Comparison of ENCODE assay signal across 15 mouse cellular contexts in genomic region chr12:73042406-73042805, GRCm38 (mm10). TPM values are rescaled to one million over a fixed set of nuclear protein-coding genes. Genes with fewer than 3 reads are reported as not detected.
DNase-seq lines count a peak whose midpoint lies in the region; ATAC-seq and TF ChIP-seq lines count a peak whose summit lies in the region.
"Had no signal": no experiment of that assay in that cellular context is flagged by ENCODE, and none has a peak within 500 bp of the region (broad histone marks: within the 10 kb centered on the region; RNA-seq: fewer than 3 reads in every experiment).

No protein-coding gene starts in this region.

- ATAC-seq in forebrain, postnatal 0 days: no peak
- no peak for ATAC-seq in forebrain, embryonic 14.5 days
- ATAC-seq in midbrain, embryonic 14.5 days (ENCODE audit: low FRiP score, low TSS enrichment): no peak
- no peak for ATAC-seq in embryonic facial prominence, embryonic 13.5 days (ENCODE audit: insufficient number of reproducible peaks, insufficient read depth, low FRiP score, low TSS enrichment, low read depth)
- ATAC-seq in limb, embryonic 14.5 days (ENCODE audit: low FRiP score, low read depth): no peak

- no peak overlapping the region for H3K9ac ChIP-seq in forebrain, postnatal 0 days
- H3K9ac ChIP-seq in forebrain, embryonic 14.5 days (ENCODE audit: low read length): no peak overlapping the region
- no peak overlapping the region for H3K9ac ChIP-seq in midbrain, embryonic 14.5 days (replicated peaks; ENCODE audit: low read length)
- H3K9ac ChIP-seq in embryonic facial prominence, embryonic 13.5 days: peak overlapping the region; percentile 74
- H3K9ac ChIP-seq in limb, embryonic 14.5 days (ENCODE audit: low read depth, low read length, severe bottlenecking): peak overlapping the region; percentile 90

- TF ChIP-seq CTCF in forebrain, postnatal 0 days (IDR thresholded peaks at IDR 0.05; ENCODE audit: low read depth): no peak

- 2% methylated on average over 5 of the region's 5 CpGs for WGBS in forebrain, postnatal 0 days
- WGBS in forebrain, embryonic 14.5 days: 2% methylated on average over 5 of the region's 5 CpGs
- 3% methylated on average over 5 of the region's 5 CpGs for WGBS in midbrain, embryonic 10.5 days
- 2% methylated on average over 5 of the region's 5 CpGs for WGBS in midbrain, embryonic 14.5 days
- WGBS in embryonic facial prominence, embryonic 13.5 days: 15% methylated on average over 5 of the region's 5 CpGs
- WGBS in limb, embryonic 14.5 days: 15% methylated on average over 5 of the region's 5 CpGs

- peak; percentile 64 for DNase-seq in forebrain, postnatal 0 days
- no peak for DNase-seq in forebrain, embryonic 14.5 days (ENCODE audit: low spot score)
- DNase-seq in midbrain, embryonic 10.5 days (ENCODE audit: low spot score): peak; percentile 31
- no peak for DNase-seq in midbrain, embryonic 14.5 days
- no peak for DNase-seq in limb, embryonic 14.5 days (ENCODE audit: low spot score)
- DNase-seq in thymus, postnatal 4 days: no peak
- no peak for DNase-seq in frontal cortex, postnatal 25 days (ENCODE audit: low spot score in 2 of 2)
- DNase-seq: adrenal gland, postnatal 10 days; cerebellum, postnatal 25 days; layer of hippocampus, adult 9-11 months; lung, adult 18-20 months had no signal

- no peak overlapping the region for H3K27ac ChIP-seq in forebrain, postnatal 0 days (ENCODE audit: low read depth, low read length)
- H3K27ac ChIP-seq in forebrain, embryonic 14.5 days (ENCODE audit: low read depth, low read length): no peak overlapping the region
- H3K27ac ChIP-seq in midbrain, embryonic 10.5 days (replicated peaks): no peak overlapping the region
- no peak overlapping the region for H3K27ac ChIP-seq in midbrain, embryonic 14.5 days (replicated peaks; ENCODE audit: low read depth, low read length)
- H3K27ac ChIP-seq in embryonic facial prominence, embryonic 13.5 days: no peak overlapping the region
- H3K27ac ChIP-seq in limb, embryonic 14.5 days (replicated peaks; ENCODE audit: low read depth, low read length): no peak overlapping the region

- H3K9me3 ChIP-seq in forebrain, postnatal 0 days (ENCODE audit: low read length): no peaks in the 10 kb centered on the region
- no peaks in the 10 kb centered on the region for H3K9me3 ChIP-seq in forebrain, embryonic 14.5 days (replicated peaks; ENCODE audit: control insufficient read depth, low read length)
- no peaks in the 10 kb centered on the region for H3K9me3 ChIP-seq in midbrain, embryonic 10.5 days (replicated peaks)
- H3K9me3 ChIP-seq in midbrain, embryonic 14.5 days (ENCODE audit: control insufficient read depth, low read length): no peaks in the 10 kb centered on the region
- H3K9me3 ChIP-seq in embryonic facial prominence, embryonic 13.5 days: no peaks in the 10 kb centered on the region
- no peaks in the 10 kb centered on the region for H3K9me3 ChIP-seq in limb, embryonic 14.5 days (ENCODE audit: control insufficient read depth, low read length)

- H3K4me1 ChIP-seq in forebrain, postnatal 0 days (ENCODE audit: insufficient read depth): no peaks in the 10 kb centered on the region
- H3K4me1 ChIP-seq in forebrain, embryonic 14.5 days (ENCODE audit: control insufficient read depth, insufficient read depth, low read length): no peaks in the 10 kb centered on the region
- peaks cover 50% of the 10 kb centered on the region for H3K4me1 ChIP-seq in midbrain, embryonic 10.5 days
- peaks cover 3% of the 10 kb centered on the region; the same call in 1 of the 2 replicates for H3K4me1 ChIP-seq in midbrain, embryonic 14.5 days (ENCODE audit: control insufficient read depth, insufficient read depth, low read length)
- peaks cover 45% of the 10 kb centered on the region for H3K4me1 ChIP-seq in embryonic facial prominence, embryonic 13.5 days
- H3K4me1 ChIP-seq in limb, embryonic 14.5 days (ENCODE audit: control insufficient read depth, insufficient read depth, low read length): no peaks in the 10 kb centered on the region; the same call in 1 of the 2 replicates

- no peak for TF ChIP-seq POLR2A in limb, embryonic 14.5 days (IDR thresholded peaks at IDR 0.05; ENCODE audit: borderline replicate concordance, extremely low read depth, insufficient read depth, insufficient read length)

- no peak overlapping the region for H3K4me3 ChIP-seq in forebrain, postnatal 0 days (ENCODE audit: low read depth, low read length)
- H3K4me3 ChIP-seq in forebrain, embryonic 14.5 days (ENCODE audit: low read depth, low read length): no peak overlapping the region
- H3K4me3 ChIP-seq in midbrain, embryonic 10.5 days: no peak overlapping the region
- no peak overlapping the region for H3K4me3 ChIP-seq in midbrain, embryonic 14.5 days (replicated peaks; ENCODE audit: low read depth, low read length)
- H3K4me3 ChIP-seq in embryonic facial prominence, embryonic 13.5 days: peak overlapping the region; percentile 78
- peak overlapping the region; percentile 66 for H3K4me3 ChIP-seq in limb, embryonic 14.5 days (replicated peaks; ENCODE audit: low read length)

- H3K36me3 ChIP-seq in forebrain, postnatal 0 days (ENCODE audit: insufficient read depth): no peaks in the 10 kb centered on the region
- H3K36me3 ChIP-seq in forebrain, embryonic 14.5 days (ENCODE audit: control insufficient read depth, insufficient read depth, low read length): no peaks in the 10 kb centered on the region
- no peaks in the 10 kb centered on the region for H3K36me3 ChIP-seq in midbrain, embryonic 10.5 days
- no peaks in the 10 kb centered on the region for H3K36me3 ChIP-seq in midbrain, embryonic 14.5 days (ENCODE audit: control insufficient read depth, insufficient read depth, low read length)
- H3K36me3 ChIP-seq in embryonic facial prominence, embryonic 13.5 days: peaks cover 5% of the 10 kb centered on the region; the same call in 1 of the 2 replicates
- no peaks in the 10 kb centered on the region; the same call in 1 of the 2 replicates for H3K36me3 ChIP-seq in limb, embryonic 14.5 days (ENCODE audit: control insufficient read depth, insufficient read depth, low read length)
- H3K36me3 ChIP-seq: G1E had no signal

- peaks cover 84% of the 10 kb centered on the region for H3K27me3 ChIP-seq in forebrain, postnatal 0 days (ENCODE audit: insufficient read depth, low read length)
- peaks cover 92% of the 10 kb centered on the region for H3K27me3 ChIP-seq in forebrain, embryonic 14.5 days (replicated peaks; ENCODE audit: control insufficient read depth, insufficient read depth, low read length)
- H3K27me3 ChIP-seq in midbrain, embryonic 10.5 days (ENCODE audit: low read depth, poor library complexity, severe bottlenecking): peaks cover 100% of the 10 kb centered on the region
- peaks cover 93% of the 10 kb centered on the region for H3K27me3 ChIP-seq in midbrain, embryonic 14.5 days (ENCODE audit: control insufficient read depth, insufficient read depth, low read length)
- peaks cover 45% of the 10 kb centered on the region for H3K27me3 ChIP-seq in embryonic facial prominence, embryonic 13.5 days
- H3K27me3 ChIP-seq in limb, embryonic 14.5 days (ENCODE audit: control insufficient read depth, insufficient read depth, low read length): peaks cover 78% of the 10 kb centered on the region

- no peak overlapping the region for H3K4me2 ChIP-seq in forebrain, postnatal 0 days (ENCODE audit: low read depth)
- H3K4me2 ChIP-seq in forebrain, embryonic 14.5 days (ENCODE audit: low read length): no peak overlapping the region
- no peak overlapping the region for H3K4me2 ChIP-seq in midbrain, embryonic 14.5 days (ENCODE audit: low read length)
- H3K4me2 ChIP-seq in embryonic facial prominence, embryonic 13.5 days: peak overlapping the region; percentile 73
- peak overlapping the region; percentile 76 for H3K4me2 ChIP-seq in limb, embryonic 14.5 days (replicated peaks; ENCODE audit: low read depth, low read length, severe bottlenecking)

RNA-seq across cellular contexts. Expression of gene Six1, which starts 11.3 kb away (rescaled TPM):
- total RNA-seq in forebrain, postnatal 0 days (2014; rRNA removed): 0.62 and 0.77 TPM in 2 replicates
- 0.65 TPM in 2 replicates for polyA plus RNA-seq in forebrain, postnatal 0 days (2015; fragmentation: Nextera tagmentation; extraction: Ambion mirVana)
- polyA plus RNA-seq in forebrain, embryonic 14.5 days (2014; fragmentation: Nextera tagmentation; extraction: Ambion mirVana): 0.36 and 0.52 TPM in 2 replicates
- 8.3 and 8.5 TPM in 2 replicates for polyA plus RNA-seq in midbrain, embryonic 10.5 days (2016; fragmentation: Nextera tagmentation; extraction: Ambion mirVana)
- 0.41 TPM in 1 of 2 replicates, not detected in the other for polyA plus RNA-seq in midbrain, embryonic 14.5 days (2014; fragmentation: Nextera tagmentation; extraction: Ambion mirVana)
- 34.3 and 35.0 TPM in 2 replicates for polyA plus RNA-seq in embryonic facial prominence, embryonic 13.5 days (2015; fragmentation: Nextera tagmentation; extraction: Ambion mirVana)
- polyA plus RNA-seq in limb, embryonic 14.5 days (2012; rRNA removed): 37.6 and 43.1 TPM in 2 replicates
- polyA plus RNA-seq in limb, embryonic 14.5 days (2014; fragmentation: Nextera tagmentation; extraction: Ambion mirVana): 44.5 and 44.6 TPM in 2 replicates
- total RNA-seq: hematopoietic stem cell, adult 5-6 weeks; monocyte, adult 5-6 weeks had no signal

Comparison
In these comparisons a context has a peak if more than half of its experiments do, and no peak if none do; other contexts are left out.
1. DNase-seq: peak in forebrain, postnatal 0 days (single experiment) and midbrain, embryonic 10.5 days (single experiment); none in forebrain, embryonic 14.5 days (single experiment), midbrain, embryonic 14.5 days (single experiment), limb, embryonic 14.5 days (single experiment), thymus, postnatal 4 days (single experiment) and frontal cortex, postnatal 25 days (0 of 2).
2. H3K4me2 ChIP-seq: peak in embryonic facial prominence, embryonic 13.5 days (single experiment) and limb, embryonic 14.5 days (single experiment); none in forebrain, postnatal 0 days (single experiment), forebrain, embryonic 14.5 days (single experiment) and midbrain, embryonic 14.5 days (single experiment).
3. H3K4me3 ChIP-seq: peak in embryonic facial prominence, embryonic 13.5 days (single experiment) and limb, embryonic 14.5 days (single experiment); none in forebrain, postnatal 0 days (single experiment), forebrain, embryonic 14.5 days (single experiment), midbrain, embryonic 10.5 days (single experiment) and midbrain, embryonic 14.5 days (single experiment).
4. H3K9ac ChIP-seq: peak in embryonic facial prominence, embryonic 13.5 days (single experiment) and limb, embryonic 14.5 days (single experiment); none in forebrain, postnatal 0 days (single experiment), forebrain, embryonic 14.5 days (single experiment) and midbrain, embryonic 14.5 days (single experiment).